Mouse (Mus musculus): ENCODE results near the gene Rnf141.

- peak; percentile 15; the same call in 1 of the 2 replicates for TF ChIP-seq CTCF (IDR thresholded peaks at IDR 0.05; ENCODE audit: low read depth)
- TF ChIP-seq EP300 (IDR thresholded peaks at IDR 0.05; ENCODE audit: low read depth): no peak
These were observed 26.1 kb downstream of the Rnf141 start for GRCm38 (mm10) chr7:110818206-110818605.

Data from heart, postnatal 0 days (tissue).